Mouse (Mus musculus) liver, postnatal 0 days (tissue): ENCODE measurements around the gene Lpo. TPM values are rescaled to one million over a fixed set of nuclear protein-coding genes. Genes with fewer than 3 reads are reported as not detected.

Experiments
- ATAC-seq: fragments of 200-750 bp; cut with Nextera tagmentation; 2 replicates; pipeline ENCODE4 v1.8.0; 2017; ENCODE audit warnings: mild to moderate bottlenecking, moderate library complexity
- DNase-seq: peaks from one replicate; pipeline ENCODE4 v3.0.0-alpha.2; 2016
- H3K27ac ChIP-seq: fragments of 300-500 bp; sonication (generic); 2 replicates; pipeline ENCODE4 v1.5.1; 2014; ENCODE audit warnings: antibody characterized with exemption, moderate library complexity, mild to moderate bottlenecking, low read depth
- H3K27me3 ChIP-seq: fragments of 300-500 bp; sonication (generic); 2 replicates; pipeline ENCODE4 v1.6.1; 2014; ENCODE audit warnings: low read length, control low read depth, mixed read lengths; ENCODE audit not compliant: insufficient read depth
- H3K36me3 ChIP-seq: fragments of 300-500 bp; sonication (generic); replicated peaks from 2 replicates; pipeline ENCODE4 v1.6.1; 2014; ENCODE audit warnings: mild to moderate bottlenecking, control low read depth, low read length, moderate library complexity, mixed read lengths; ENCODE audit not compliant: insufficient read depth
- H3K4me1 ChIP-seq: fragments of 300-500 bp; sonication (generic); 2 replicates; pipeline ENCODE4 v1.6.1; 2014; ENCODE audit warnings: antibody characterized with exemption, mild to moderate bottlenecking, control low read depth; ENCODE audit not compliant: insufficient read depth
- H3K4me2 ChIP-seq: fragments of 300-500 bp; sonication (generic); 2 replicates; pipeline ENCODE4 v1.6.1; 2014; ENCODE audit warnings: low read depth, mild to moderate bottlenecking, low read length, moderate library complexity, mixed read lengths
- H3K4me3 ChIP-seq: fragments of 300-500 bp; sonication (generic); 2 replicates; pipeline ENCODE4 v1.5.1; 2014; ENCODE audit warnings: low read depth, low read length
- H3K9ac ChIP-seq: fragments of 300-500 bp; sonication (generic); replicated peaks from 2 replicates; pipeline ENCODE4 v1.6.1; 2014; ENCODE audit warnings: mild to moderate bottlenecking, moderate library complexity
- H3K9me3 ChIP-seq: fragments of 300-500 bp; sonication (generic); 2 replicates; pipeline ENCODE4 v1.6.1; 2016; ENCODE audit warnings: mild to moderate bottlenecking, control low read depth, low read length, mixed read lengths
- CTCF ChIP-seq: sonication (generic); IDR thresholded peaks from 2 replicates; pipeline ENCODE4 v1.5.1; 2016; ENCODE audit warnings: antibody characterized with exemption, low read depth
- EP300 ChIP-seq: IDR thresholded peaks from 2 replicates; pipeline ENCODE4 v1.6.1; 2016; ENCODE audit warnings: antibody characterized with exemption, low read depth, mild to moderate bottlenecking
- WGBS: fragments of 180-500 bp; shearing (Covaris S2); extraction: QIAGEN DNeasy Blood & Tissue Kit; methylation state at CpG from one replicate; pipeline ENCODE4 v1.1.7; 2014; ENCODE audit not compliant: insufficient replicate concordance; 5-methylcytosine and 5-hydroxymethylcytosine counted together
- polyA plus RNA-seq: library from polyadenylated mRNA; unstranded; fragments of >200 nt; fragmentation: Nextera tagmentation; extraction: Ambion mirVana; gene quantifications from 2 replicates; pipeline ENCODE4 v1.2.1, GENCODE M21; 2015

Gene Lpo
- polyA plus RNA-seq, 1 experiment from 2014 or later: not detected

GRCm38 (mm10) chr11:87841436-87841835 lies 13.3 kb upstream of the Lpo start:
- Histone ChIP-seq H3K27ac (no peak overlapping the region), H3K4me3 (no peak overlapping the region), H3K36me3 (no peaks in the 10 kb centered on the region), H3K9ac (no peak overlapping the region), H3K4me2 (no peak overlapping the region), H3K9me3 (no peaks in the 10 kb centered on the region), H3K27me3 (no peaks in the 10 kb centered on the region), H3K4me1 (no peaks in the 10 kb centered on the region)
- 64% methylated on average over 3 of the region's 3 CpGs for WGBS
- TF ChIP-seq CTCF (no peak), EP300 (no peak)
- DNase-seq: no peak
- no peak for ATAC-seq

- H3K27ac ChIP-seq: no peak overlapping the region
- no peaks in the 10 kb centered on the region for H3K4me1 ChIP-seq
- no peaks in the 10 kb centered on the region for H3K27me3 ChIP-seq
- TF ChIP-seq EP300: no peak
- no peak for TF ChIP-seq CTCF
- H3K9ac ChIP-seq: no peak overlapping the region
- DNase-seq (no peak), ATAC-seq (no peak)
- H3K36me3 ChIP-seq: no peaks in the 10 kb centered on the region
- 81% methylated on average over 8 of the region's 8 CpGs for WGBS
- H3K4me2 ChIP-seq: no peak overlapping the region
- H3K4me3 ChIP-seq: no peak overlapping the region
- H3K9me3 ChIP-seq: no peaks in the 10 kb centered on the region
These were observed 12.6 kb upstream of the Lpo start for GRCm38 (mm10) chr11:87840676-87841075.

GRCm38 (mm10) chr11:87821502-87821901 lies 6.6 kb downstream of the Lpo start:
- H3K27me3 ChIP-seq: peaks cover 4% of the 10 kb centered on the region; the same call in 1 of the 2 replicates
- H3K4me3 ChIP-seq: no peak overlapping the region
- no peaks in the 10 kb centered on the region for H3K9me3 ChIP-seq
- H3K4me1 ChIP-seq: no peaks in the 10 kb centered on the region
- H3K9ac ChIP-seq: no peak overlapping the region
- TF ChIP-seq CTCF (no peak), EP300 (no peak)
- DNase-seq: no peak
- H3K27ac ChIP-seq: no peak overlapping the region
- no peak overlapping the region for H3K4me2 ChIP-seq
- H3K36me3 ChIP-seq: no peaks in the 10 kb centered on the region
- ATAC-seq: no peak
- WGBS: 55% methylated on average over 5 of the region's 5 CpGs

GRCm38 (mm10) chr11:87817443-87817773 lies 10.7 kb downstream of the Lpo start:
- Histone ChIP-seq H3K9me3 (no peaks in the 10 kb centered on the region), H3K4me1 (no peaks in the 10 kb centered on the region), H3K27ac (no peak overlapping the region), H3K27me3 (peaks cover 9% of the 10 kb centered on the region), H3K36me3 (no peaks in the 10 kb centered on the region), H3K9ac (no peak overlapping the region), H3K4me3 (peak overlapping the region; percentile 21; the same call in 1 of the 2 replicates), H3K4me2 (peak overlapping the region; percentile 64)
- 33% methylated on average over 4 of the region's 4 CpGs for WGBS
- DNase-seq: no peak
- no peak for ATAC-seq
- no peak for TF ChIP-seq CTCF
- TF ChIP-seq EP300: no peak

- peak; percentile 41 for DNase-seq
- H3K9ac ChIP-seq: no peak overlapping the region
- WGBS: 5% methylated on average over 31 of the region's 31 CpGs
- peak; percentile 74 for TF ChIP-seq CTCF
- TF ChIP-seq EP300: no peak
- no peak overlapping the region for H3K27ac ChIP-seq
- no peaks in the 10 kb centered on the region for H3K9me3 ChIP-seq
- no peak for ATAC-seq
- H3K36me3 ChIP-seq: no peaks in the 10 kb centered on the region
- no peaks in the 10 kb centered on the region for H3K4me1 ChIP-seq
- H3K4me3 ChIP-seq: peak overlapping the region; percentile 21; the same call in 1 of the 2 replicates
- peaks cover 9% of the 10 kb centered on the region for H3K27me3 ChIP-seq
- peak overlapping the region; percentile 64 for H3K4me2 ChIP-seq
These were observed 11.2 kb downstream of the Lpo start for GRCm38 (mm10) chr11:87816707-87817442.

- H3K4me3 ChIP-seq: no peak overlapping the region
- H3K9me3 ChIP-seq: no peaks in the 10 kb centered on the region
- no peak overlapping the region for H3K4me2 ChIP-seq
- no peak for DNase-seq
- no peak for ATAC-seq
- 64% methylated on average over 8 of the region's 8 CpGs for WGBS
- H3K9ac ChIP-seq: no peak overlapping the region
- H3K4me1 ChIP-seq: no peaks in the 10 kb centered on the region
- no peaks in the 10 kb centered on the region for H3K36me3 ChIP-seq
- no peak for TF ChIP-seq EP300
- H3K27me3 ChIP-seq: peaks cover 9% of the 10 kb centered on the region
- no peak overlapping the region for H3K27ac ChIP-seq
These were observed 13.3 kb downstream of the Lpo start for GRCm38 (mm10) chr11:87814831-87815230.

GRCm38 (mm10) chr11:87811396-87811795 lies 16.7 kb downstream of the Lpo start:
- no peak overlapping the region for H3K27ac ChIP-seq
- H3K9me3 ChIP-seq: no peaks in the 10 kb centered on the region
- 37% methylated on average over 4 of the region's 4 CpGs for WGBS
- TF ChIP-seq EP300 (no peak), CTCF (no peak)
- DNase-seq (no peak), ATAC-seq (no peak)
- H3K4me2 ChIP-seq: no peak overlapping the region
- no peak overlapping the region for H3K4me3 ChIP-seq
- H3K4me1 ChIP-seq: 0 out of 2 replicates have a peak, but pooled peaks cover 2% of the 10 kb centered on the region
- no peaks in the 10 kb centered on the region for H3K36me3 ChIP-seq
- H3K9ac ChIP-seq: no peak overlapping the region
- peaks cover 4% of the 10 kb centered on the region for H3K27me3 ChIP-seq
